Mouse (Mus musculus): ENCODE measurements at regions not wholly inside any gene's neighbourhood (a gene's known extent, or its start where the extent isn't known, plus 50 kb on each side); places are given as distances from the start of the nearest gene placed in this dataset.

DNA sequence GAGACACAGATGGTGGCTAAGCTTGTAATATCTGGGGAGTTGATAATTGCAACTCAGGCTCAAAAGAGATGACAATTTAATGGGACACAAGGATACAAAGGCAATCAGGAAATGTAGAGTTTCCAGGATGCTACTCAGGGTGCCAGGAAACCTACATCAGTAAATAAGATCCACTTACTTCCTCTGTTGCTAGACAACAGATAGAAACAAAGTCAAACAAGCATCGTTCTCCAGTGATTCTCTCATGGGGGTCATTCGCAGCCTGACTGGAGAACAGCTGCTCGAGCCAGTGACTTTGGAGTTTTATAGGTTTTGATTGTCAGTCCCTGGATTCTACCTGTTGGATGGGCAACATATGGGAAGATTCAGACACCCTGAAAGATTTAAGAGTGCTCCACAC is 1026.5 kb downstream of the Ttll7 start:
- in situ Hi-C loops (cut with MboI, MseI): no loop called here

DNA sequence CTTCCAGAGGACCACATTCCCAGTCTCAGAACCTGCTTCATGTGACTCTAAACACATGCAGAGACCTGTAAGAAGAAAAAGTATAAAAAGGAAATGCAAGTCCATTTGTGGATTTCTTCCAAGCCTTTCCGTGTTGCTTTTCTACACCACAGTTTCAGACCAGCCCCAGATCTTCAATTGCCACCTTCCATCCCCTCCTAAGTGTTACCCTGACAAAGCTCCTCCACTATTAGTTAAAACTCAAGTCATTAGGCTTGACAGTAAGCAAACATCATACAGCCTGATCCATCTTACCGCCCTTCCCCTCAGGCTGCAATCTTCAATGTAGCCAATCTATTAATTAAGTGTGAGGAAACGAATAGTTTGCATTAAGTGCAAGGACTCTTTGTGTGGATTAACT is 1016.1 kb downstream of the Ttll7 start:
- in situ Hi-C loops (cut with MboI, MseI): no loop called here

DNA sequence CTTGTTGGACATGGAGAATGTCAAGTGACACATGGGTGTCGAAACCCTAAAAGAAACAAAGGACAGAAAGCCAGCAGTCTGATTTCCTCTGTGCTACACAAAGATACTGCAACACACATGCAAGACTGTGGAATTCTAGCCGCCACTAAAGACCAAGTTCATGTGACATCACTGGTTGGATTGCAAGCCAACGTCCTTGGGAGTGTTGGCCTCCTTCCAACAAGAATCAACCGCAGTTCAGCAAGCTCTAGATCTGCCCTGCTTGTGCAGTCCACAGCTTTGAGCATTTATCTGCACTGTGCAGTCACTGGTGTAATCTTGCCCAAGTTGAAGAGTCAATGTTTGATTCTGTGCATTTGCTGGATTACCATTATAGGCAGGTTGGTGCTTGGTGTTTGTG is 1001.2 kb downstream of the Ttll7 start:
- in situ Hi-C loops (cut with MboI, MseI): loop anchor here in 1 of 2 experiments (10.0 kb wide), 1 partner anchor 1401 kb away; no protein-coding TSS in a partner anchor

DNA sequence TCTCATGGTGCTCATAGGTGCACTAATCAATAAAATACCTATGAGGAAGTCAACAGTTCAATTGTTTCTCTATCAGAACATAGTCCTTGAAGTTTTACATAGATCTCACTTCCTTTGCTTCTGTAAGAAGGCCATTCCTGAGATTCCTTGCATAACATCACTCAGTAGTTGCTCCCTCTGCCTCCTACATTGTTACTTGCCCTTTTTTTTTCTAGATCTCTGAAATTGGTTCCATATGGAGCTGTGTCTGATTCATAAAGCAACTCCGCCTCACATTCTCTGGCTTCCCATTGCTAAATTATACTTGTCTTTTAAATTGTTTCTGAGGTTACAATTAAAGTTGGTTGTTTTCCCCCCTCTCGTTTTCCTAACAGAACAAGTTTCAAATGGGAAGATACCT is 1000.7 kb downstream of the Ttll7 start:
- in situ Hi-C loops (cut with MboI, MseI): loop anchor here in 1 of 2 experiments (10.0 kb wide), 1 partner anchor 1402 kb away; no protein-coding TSS in a partner anchor

DNA sequence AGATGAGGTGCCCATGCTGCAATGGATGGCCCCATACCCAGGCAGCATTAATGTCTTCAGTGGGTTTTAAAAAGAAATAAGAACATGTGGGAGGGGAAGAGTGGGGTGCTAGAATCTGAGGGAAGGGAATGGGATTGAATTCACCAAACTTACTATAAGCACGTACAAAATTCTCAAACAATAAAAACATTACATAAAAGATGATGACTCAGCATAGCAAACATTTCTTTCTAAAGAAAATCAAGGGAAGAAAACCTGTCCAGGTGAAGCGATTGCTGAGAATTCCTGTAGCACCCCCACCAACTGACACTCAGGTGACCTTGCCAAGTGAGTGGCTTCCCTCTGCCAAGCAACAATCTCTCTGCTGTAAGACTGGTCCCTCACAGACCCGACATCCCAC is 989.2 kb downstream of the Ttll7 start:
- in situ Hi-C loops (cut with MboI, MseI): no loop called here

DNA sequence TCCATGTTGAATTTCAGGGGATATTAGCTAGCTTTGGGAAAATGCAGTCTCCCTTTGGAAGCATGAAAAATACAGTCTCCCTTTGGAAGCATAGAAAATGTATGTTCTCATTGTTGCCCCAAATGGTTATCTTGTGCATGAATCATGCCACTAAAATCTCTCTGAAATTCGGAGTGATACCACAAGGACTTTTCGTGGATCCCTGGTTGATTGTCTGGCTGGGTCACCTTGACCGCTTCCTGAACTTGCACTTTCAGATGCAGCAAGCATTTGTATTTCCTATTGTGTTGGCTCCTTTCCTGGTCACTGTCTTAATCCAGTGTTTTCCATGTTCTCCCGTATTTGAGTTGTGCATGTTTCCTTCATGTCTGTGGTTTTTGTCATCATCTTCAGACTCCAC is 986.6 kb downstream of the Ttll7 start:
- in situ Hi-C loops (cut with MboI, MseI): no loop called here

DNA sequence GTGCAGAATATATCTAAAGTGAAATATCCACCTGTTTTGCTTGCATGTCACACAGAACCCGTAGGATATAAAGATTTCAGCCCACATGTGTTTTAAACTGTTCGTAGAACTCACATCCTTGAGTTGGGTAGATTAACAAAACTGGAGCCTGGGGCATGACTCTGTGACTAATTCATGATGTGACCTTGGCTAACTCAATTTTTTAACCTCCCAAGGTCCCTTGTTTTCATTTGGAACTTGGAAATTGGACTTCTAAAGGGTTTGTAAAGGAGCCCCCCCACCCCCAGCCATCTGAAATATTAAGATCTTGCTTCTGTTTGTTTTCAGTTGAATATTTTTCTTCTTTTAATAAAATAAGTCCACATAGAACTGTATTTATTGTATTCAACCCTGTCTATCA is 983.5 kb downstream of the Ttll7 start:
- in situ Hi-C loops (cut with MboI, MseI): no loop called here

DNA sequence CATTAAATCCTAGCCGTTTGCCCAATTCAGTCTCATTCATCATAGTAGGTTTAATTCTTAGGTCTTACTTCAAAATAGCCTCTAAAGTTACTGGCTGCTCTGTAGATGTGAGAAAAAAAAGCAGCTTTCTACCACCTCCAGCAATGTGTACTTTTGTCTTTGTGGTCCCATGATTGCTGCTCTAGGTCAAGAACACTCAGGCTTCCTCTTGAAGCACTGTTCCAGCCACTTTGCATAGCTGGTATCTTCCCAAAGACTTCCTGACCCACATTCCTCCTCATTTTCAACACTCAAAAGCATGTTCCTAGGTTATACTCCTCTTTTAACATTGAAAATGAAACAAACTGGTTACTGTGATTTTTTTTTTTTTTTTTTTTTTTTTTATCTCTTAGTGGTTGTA is 973.2 kb downstream of the Ttll7 start:
- in situ Hi-C loops (cut with MboI, MseI): no loop called here

DNA sequence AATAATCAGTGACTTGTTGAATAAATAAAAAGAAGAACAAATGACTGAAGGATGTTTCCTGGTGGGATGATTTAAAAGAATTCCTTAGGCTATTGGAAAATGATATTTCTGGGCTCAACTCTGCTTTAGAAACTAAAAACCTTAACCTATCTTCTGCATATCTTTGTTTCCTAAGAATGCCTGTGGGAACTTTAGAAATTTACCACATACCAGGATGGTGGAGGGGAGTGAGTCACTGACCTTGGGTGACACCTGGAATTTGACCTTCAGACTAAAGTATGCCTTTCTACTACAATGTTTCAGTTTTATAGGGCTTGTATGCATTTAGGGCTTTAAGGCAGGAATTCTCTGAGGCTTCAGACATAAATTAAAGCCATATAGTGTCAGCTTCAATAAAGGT is 972.3 kb downstream of the Ttll7 start:
- in situ Hi-C loops (cut with MboI, MseI): no loop called here

DNA sequence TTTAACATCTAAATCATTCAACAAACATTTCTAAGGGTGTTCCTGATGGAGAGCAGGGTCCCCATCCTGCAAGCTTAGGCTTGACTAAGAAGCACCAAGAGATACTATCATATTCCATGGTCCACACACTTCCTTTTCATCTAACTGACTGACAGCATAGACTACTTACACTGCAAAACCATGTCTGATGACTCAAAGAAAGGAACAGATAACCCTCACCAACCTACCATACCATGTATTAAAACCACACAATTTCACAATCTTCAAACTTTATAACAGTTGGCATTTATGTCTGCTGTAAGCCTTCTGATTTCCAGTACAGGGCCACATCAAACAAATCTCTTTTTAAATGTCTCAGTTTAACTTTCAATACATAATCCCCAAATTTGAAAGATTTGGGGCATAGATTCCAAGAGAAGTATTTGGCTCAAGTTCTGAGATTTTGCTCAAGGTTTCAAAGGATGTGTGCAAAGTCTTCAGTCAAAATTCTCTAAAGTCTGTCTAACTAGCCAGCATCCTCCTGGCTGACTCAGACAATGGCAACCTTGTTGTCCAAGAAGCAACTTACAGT is 962.0 kb downstream of the Ttll7 start:
- in situ Hi-C loops (cut with MboI, MseI): no loop called here

DNA sequence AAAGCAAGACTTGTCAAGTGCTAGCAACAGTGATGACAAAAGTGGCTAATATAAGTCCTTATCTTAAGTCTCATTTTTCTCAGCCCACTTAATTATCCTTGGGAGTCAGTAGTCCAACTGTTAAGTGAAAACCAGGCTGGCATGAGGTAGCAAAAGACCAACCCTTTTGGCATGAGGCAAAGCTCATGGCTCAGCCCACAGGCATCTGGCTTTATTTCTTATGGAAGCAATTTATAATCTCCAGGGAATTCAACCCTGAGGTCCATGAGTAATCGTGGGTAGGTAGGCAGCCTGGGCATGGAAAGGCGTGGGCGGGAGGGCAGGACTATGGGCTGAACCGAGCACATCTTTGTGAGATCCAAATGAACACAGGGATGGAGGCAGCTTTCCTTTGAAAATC is 950.4 kb downstream of the Ttll7 start:
- in situ Hi-C loops (cut with MboI, MseI): no loop called here

DNA sequence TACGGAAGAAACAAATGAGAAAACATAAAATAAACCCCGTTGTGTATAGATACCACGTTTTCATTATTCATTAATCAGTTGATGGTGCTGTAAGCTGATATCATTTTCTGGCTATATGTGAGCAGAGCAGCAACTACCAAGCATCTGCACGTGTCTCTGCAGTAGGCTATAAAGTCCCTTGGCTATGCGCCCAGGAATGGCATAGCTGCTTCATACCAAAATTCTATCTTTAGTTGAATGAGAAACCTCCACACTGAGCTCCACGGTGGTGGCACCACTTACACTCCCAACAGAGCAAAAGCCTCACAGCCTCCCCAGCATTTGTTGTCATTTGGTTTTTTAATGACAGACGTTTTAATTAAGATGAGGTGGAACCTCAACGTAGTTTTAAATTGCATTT is 944.4 kb downstream of the Ttll7 start:
- in situ Hi-C loops (cut with MboI, MseI): no loop called here

DNA sequence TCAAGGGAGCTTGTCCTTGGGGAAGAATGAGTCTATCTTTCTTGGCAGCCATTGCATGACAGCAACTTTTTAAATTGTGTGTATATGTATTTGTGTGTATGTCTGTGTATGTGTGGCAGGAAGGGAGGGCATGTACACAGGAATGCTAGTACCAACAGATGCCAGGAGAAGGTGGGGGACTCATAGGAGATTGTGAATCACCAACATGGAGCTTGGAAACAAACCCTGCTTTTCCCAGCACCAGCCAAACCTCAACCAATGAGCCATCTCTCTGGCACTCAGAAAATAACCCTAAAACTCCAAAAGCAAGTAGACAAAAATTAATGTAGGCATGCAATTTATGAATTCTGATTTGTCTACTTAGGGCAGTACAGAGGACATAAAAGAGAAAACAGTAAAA is 942.9 kb downstream of the Ttll7 start:
- in situ Hi-C loops (cut with MboI, MseI): no loop called here

DNA sequence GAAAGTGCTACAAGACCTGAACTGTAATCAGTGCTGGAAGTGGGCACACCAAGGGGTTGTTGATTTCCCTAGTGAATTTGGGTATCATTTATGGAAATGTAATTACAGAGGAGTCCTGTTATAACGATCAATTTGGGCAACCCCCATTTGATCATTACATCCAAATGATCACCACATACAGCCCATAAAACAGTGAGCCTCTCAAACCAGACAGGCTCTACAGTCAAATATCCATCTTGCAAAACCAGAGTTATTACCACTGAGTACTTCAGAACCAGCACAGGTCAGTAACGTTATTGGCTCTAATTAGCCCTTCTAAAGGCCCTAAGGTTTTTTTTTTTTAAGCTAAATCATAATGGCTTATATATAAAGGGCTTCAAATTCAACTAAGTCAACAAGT is 934.4 kb downstream of the Ttll7 start:
- in situ Hi-C loops (cut with MboI, MseI): no loop called here

DNA sequence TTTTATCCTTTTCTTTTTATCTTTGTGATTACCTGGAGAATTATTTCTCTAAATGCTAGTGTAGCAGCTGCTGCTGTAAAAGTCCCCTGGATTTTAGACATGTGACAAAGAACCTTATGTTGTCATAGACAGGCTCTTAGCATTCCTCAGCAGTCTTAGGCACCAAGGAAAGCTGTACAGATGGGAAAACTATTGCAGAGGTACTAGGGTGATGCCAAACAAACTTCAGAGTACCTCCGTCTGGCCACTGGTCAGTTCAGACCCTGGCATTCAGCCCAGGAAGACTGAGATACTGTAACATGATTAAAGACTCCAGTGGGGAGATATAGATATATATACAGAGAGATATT is 898.6 kb downstream of the Ttll7 start:
- in situ Hi-C loops (cut with MboI, MseI): loop anchor here in 1 of 2 experiments (10.0 kb wide), 1 partner anchor 486 kb away; no protein-coding TSS in a partner anchor

DNA sequence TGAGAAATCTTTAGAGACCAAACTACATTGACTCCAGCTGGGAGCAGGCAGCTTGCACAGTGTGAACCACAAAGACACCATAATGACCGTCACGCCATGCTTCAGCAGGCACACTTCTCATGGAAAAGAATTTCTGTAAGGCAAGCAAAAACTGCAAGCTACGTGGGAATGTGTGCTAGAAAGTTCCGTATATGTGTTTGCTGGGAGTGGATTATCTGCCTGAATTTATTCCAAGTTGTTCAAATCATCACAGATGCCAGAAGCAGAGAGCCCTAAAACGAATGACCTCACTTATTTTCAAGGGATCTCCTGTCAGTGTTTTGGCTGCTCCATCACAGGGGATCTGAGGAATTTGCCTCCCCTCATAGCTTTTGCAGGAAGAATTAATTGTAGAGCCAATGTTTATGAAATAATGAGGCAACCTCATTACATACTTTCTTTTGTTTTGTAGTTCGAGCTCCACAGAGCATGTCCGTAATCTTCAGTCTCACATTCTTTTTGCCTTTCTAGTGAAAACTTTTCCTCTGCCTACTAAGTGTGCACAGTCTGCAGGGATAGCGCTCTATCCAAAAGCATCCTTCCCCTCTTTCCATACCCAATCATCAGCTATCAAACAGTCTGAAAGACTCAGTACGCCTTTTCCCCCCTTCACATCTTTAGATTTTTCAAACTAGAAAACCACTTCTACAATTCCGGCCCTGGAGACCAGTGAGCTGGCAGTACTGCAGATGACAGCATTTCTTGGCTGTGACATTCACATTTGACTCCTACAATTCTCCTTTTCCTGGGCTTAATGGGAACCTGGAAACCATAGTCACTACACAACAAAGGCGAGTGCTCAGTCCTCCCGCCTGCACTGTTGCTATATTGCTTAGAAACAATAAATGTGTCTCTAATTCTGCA is 898.0 kb downstream of the Ttll7 start:
- in situ Hi-C loops (cut with MboI, MseI): loop anchor here in 1 of 2 experiments (10.0 kb wide), 1 partner anchor 485 kb away; no protein-coding TSS in a partner anchor

DNA sequence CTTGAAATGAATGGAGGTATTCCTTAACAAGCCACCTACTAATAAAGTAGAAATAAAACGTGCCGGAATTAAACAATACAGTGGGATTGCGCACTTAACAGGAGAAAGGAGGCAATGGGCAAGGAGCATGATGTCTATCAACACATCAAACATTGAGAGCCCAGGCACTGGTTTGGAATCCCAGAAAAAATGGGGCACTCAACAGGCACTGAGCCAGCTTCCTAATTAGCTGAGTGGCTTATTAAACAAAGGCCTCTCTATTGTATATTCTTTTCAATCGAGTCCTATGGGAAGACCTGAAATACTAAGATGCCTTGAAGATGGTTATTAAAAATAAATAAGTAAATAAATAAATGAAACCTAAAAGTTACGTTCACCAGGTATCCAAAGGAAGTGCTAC is 897.3 kb downstream of the Ttll7 start:
- in situ Hi-C loops (cut with MboI, MseI): no loop called here

DNA sequence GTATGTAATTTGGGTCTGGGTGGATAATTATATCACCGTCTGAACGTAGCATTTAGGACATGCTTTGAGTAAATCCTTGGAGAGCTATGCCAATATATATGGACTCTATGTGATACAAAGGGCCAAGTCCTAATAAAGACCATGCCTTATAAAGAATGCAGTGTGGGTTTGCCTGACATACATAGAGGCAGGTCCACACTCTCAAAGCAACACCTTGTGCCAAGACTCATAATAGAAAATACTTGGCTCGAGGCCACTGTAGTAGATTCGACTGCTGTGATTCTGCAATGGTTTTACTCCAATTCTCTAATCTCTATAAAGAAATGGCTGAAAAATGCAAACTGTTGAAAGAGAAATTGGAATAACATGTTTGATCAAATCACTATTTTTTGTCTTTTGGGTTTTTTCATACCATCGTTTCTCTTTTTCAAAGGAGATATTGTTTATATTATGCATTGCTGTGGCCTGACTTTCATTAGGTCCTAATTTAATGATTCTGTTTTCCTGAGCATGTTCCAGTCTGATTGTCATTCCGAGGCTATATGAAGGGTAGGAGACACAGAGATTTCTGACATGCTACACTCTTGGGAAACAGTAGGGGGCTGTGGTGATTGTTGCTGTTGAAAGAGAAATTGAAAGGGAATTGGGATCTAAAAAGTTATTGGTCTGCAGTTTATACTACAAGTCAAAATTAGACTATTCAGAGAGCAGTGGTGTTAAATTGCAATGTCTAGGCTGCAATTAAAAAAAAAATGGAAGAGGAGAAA is 884.7 kb downstream of the Ttll7 start:
- in situ Hi-C loops (cut with MboI, MseI): no loop called here

DNA sequence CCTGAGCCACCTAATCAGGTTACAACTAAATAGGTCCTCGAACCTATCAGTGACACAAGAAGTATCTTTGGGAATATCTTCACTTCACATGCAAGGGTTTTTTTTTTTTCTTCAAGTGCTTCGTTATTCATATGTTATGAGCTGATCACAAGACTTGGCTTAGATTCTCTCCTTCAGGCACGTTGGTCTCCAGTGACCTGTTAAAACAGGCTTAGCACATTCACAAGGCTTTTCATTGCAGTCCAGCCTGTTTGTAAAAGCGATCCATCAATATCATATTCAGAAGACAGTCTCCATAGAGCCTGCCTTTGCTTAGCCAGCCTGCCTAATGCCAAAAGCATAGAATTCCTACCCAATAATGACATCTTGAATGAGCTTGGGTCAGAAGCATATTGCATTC is 864.2 kb downstream of the Ttll7 start:
- in situ Hi-C loops (cut with MboI, MseI): no loop called here

DNA sequence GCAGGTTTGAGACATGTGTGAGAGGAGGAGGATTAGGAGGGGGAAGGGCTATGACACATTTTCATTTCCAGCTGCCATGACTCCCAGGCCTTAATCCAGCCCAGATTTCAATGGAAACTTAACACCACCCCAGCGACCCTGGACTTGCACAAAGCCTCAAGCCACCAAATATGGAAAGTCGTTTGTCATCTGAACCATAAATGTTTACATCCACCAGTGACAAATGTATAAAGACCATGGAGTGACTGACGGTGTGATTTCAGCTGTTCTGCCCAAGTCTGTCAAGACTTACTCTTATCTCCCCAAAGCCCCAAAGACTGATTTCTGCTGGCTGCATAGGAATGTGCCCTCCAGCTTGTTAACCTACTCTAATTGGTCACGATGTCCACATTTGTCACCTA is 855.2 kb downstream of the Ttll7 start:
- in situ Hi-C loops (cut with MboI, MseI): no loop called here

DNA sequence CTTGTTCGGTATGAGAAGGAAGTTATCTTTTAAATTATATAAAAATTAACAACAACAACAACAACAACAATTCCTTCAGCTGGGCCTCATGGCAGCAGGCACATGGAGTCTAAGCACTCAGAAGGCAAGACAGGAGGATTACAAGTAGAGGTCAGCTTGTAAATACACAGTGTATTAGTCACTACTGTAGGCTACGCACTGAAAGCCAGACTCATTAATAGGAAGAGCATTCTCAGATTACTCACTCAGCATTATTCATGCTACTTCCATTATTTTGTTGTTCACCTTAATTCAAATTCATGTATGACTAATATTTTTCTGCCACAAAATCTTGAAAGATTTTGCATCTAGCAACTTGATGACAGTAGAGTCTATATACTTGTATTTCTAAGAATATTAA is 831.6 kb downstream of the Ttll7 start:
- in situ Hi-C loops (cut with MboI, MseI): no loop called here

DNA sequence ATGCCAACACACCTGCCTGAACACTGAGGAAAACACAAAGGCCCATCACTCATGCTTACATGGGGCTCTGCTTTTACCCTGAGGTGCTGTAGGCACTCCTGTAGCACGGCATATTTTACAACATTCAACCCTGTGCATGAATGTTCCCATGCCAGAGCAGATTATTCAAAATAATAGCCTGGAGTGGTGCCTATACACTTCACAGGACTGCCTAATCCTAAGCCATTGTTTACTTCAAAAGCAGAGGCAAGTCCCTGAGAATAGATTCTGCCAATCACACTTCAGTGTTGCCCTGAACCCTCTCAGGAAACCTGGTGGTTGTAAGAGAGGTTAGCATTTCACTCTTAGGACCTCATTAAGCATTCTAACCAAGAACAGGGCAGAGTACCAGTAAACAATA is 828.1 kb downstream of the Ttll7 start:
- in situ Hi-C loops (cut with MboI, MseI): no loop called here
